Mouse (Mus musculus): Measurements from ENCODE around the gene Dbp. TPM values are rescaled to one million over a fixed set of nuclear protein-coding genes. Genes with fewer than 3 reads are reported as not detected.

Gene Dbp
- total RNA-seq, 2 experiments from 2014 or later = 3.3 to 5.9 TPM

- ATAC-seq (ENCODE audit: poor library complexity, severe bottlenecking) = no peak
These were observed 10.8 kb upstream of the Dbp start, which contains the start of gene Sec1 for GRCm38 (mm10) chr7:45693921-45694591. Sec1 (minus strand) TSS chr7:45694402.

GRCm38 (mm10) chr7:45695098-45695497, 9.8 kb upstream of the Dbp start:
- ATAC-seq (ENCODE audit: poor library complexity, severe bottlenecking) = no peak

GRCm38 (mm10) chr7:45697894-45698293, 7.0 kb upstream of the Dbp start:
- no peak for ATAC-seq (ENCODE audit: poor library complexity, severe bottlenecking)

DNA sequence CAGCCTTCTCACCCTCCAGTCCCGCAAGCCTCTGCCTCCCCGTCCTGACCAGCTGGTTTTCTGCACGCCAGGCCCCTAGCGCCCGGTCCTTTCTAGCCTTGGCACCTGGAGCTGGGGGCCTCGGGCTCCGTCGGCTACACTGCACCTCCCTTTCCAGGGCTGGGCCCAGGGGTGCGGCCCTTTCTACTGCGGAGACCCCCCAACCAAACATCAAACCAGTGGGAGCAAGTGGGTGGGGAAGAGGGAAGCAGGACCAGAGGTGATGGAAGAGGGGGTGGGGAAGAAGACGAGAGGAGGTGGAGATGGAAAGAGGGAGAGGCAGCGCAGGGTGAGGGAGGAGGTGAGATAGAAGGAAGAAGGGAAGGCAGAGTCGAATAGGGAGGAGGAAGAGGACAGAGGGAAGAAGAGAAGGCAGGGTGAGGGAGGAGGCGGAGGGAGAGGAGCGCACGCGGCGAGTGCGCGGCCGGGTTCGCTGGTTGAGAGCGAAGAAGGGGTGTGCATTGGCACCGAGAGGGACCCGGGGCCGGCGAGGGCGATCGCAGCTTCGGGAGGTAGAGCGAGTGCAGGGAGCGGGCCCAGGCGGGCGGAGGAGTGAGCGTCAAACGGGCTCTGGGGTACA, 5.3 kb upstream of the Dbp start, which contains the start of gene Car11:
Gene Car11, plus strand, starts transcription at position 321 of the 619 bp plus-strand sequence.
- ATAC-seq (ENCODE audit: poor library complexity, severe bottlenecking) = no peak

DNA sequence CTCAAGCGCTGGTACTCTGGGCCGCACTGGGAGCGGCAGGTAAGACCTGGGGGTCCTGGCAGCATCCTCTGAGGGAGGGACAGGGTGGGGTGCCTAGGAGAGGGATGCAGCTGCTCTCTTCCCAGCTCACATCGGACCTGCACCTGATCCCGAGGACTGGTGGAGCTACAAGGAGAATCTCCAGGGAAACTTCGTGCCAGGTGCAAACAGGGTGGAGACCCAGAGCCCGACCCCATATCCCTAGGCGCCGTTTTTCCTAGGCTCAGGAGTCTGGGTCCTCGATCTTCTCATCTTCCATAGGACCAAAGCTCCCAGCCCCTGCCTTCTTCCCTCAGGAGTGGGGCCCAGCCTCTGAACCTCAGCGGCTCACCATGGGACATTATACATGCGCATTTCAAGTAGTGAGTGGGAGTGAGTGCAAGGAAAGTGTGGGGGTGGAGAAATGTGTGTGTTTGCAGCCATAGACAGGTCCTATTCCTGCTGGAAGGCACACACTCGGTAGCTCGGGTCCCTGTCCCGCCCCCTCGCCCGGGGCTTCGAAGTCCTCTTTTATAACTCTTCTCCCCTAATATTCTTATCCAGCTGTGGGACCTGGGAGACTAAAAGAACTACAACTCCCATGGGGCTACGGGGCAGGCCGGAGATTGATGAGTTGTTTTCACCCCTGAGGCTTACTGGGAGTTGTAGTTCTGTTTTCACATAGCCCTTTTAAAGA, 4.4 kb upstream of the Dbp start:
- peak; percentile 36 for ATAC-seq (ENCODE audit: poor library complexity, severe bottlenecking)

DNA sequence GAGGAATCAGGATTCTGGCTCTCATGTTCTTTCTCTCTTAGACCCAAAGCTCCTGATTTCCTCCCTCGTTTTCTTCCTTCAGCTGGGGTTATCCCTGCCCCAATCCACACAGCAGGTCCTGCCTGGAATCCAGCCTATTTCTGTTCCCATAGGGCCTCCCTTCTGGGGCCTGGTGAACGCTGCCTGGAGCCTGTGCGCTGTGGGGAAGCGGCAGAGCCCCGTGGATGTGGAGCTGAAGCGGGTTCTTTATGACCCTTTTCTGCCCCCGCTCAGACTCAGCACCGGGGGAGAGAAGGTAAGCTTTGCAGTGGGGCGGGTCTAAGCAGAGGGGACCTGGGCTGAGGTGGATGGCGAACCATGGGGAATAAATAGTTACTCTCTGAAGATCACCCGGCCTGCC, 3.8 kb upstream of the Dbp start:
- ATAC-seq (ENCODE audit: poor library complexity, severe bottlenecking) = no peak

DNA sequence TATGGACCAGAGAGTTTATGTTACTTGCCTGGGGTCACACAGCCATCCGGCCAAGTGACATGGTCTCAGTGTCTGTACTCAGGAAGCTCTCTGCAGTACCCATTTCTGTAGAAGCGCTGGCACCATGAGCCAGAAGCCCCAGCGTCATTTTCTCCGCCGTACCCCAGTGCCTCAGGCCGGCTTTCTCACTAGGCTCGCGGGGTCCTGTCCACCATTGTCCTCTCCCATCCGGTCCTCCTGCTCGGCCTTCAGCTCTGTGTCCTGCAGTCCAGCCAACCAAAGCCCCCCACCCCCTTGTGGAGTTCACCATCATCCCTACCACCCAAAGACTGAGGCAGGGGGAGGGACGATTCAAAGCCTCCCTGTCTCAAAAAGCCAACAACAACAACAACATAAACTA, 3.3 kb upstream of the Dbp start:
- ATAC-seq (ENCODE audit: poor library complexity, severe bottlenecking) = no peak

GRCm38 (mm10) chr7:45702316-45702715, 2.6 kb upstream of the Dbp start:
- no peak for ATAC-seq (ENCODE audit: poor library complexity, severe bottlenecking)

- no peak for ATAC-seq (ENCODE audit: poor library complexity, severe bottlenecking)
These were observed 1.9 kb upstream of the Dbp start for GRCm38 (mm10) chr7:45702809-45703520.

GRCm38 (mm10) chr7:45703521-45704033, 1.3 kb upstream of the Dbp start:
- no peak for ATAC-seq (ENCODE audit: poor library complexity, severe bottlenecking)

- ATAC-seq (ENCODE audit: poor library complexity, severe bottlenecking) = no peak
These were observed 785 bp upstream of the Dbp start for GRCm38 (mm10) chr7:45704046-45704559.

DNA sequence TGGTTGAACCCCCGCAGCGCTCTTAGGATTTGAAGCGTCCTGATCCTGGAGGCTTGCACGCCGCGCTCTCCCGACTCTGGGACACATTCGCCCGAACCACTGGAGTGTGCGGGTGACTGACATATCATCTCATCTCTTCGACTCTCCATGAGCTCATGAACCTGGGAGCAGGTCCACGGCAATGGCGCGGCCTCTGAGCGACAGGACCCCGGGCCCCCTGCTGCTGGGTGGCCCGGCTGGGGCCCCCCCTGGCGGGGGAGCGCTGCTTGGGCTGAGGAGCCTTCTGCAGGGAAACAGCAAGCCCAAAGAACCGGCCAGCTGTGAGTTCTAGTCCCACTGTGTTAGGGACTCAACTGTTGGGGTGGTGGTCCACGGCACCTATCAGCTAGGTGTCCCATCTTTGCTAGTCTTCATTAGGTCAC, 566 bp downstream of the Dbp start:
- no peak for ATAC-seq (ENCODE audit: poor library complexity, severe bottlenecking)

GRCm38 (mm10) chr7:45705873-45706281, 989 bp downstream of the Dbp start:
- no peak for ATAC-seq (ENCODE audit: poor library complexity, severe bottlenecking)

DNA sequence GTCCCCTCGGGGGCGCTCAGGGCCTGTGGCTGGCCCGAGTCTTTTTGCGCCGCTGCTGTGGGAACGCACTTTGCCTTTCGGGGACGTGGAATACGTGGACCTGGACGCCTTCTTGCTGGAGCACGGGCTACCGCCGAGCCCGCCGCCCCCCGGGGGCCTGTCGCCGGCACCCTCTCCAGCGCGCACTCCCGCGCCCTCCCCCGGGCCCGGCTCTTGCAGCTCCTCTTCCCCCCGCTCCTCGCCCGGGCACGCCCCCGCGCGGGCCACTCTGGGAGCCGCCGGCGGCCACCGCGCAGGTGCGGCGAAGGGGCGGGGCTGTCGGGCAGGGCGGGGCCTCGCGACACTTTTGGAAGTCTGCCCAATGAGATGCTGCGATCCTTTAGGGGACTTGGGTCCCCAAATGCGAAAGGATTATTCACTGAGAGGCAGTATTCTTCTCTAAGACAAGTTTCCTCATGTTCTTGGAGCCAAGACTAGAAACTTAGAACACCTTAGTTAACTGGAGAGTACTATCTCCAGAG, 1.9 kb downstream of the Dbp start:
- peak; percentile 23 for ATAC-seq (ENCODE audit: poor library complexity, severe bottlenecking)

DNA sequence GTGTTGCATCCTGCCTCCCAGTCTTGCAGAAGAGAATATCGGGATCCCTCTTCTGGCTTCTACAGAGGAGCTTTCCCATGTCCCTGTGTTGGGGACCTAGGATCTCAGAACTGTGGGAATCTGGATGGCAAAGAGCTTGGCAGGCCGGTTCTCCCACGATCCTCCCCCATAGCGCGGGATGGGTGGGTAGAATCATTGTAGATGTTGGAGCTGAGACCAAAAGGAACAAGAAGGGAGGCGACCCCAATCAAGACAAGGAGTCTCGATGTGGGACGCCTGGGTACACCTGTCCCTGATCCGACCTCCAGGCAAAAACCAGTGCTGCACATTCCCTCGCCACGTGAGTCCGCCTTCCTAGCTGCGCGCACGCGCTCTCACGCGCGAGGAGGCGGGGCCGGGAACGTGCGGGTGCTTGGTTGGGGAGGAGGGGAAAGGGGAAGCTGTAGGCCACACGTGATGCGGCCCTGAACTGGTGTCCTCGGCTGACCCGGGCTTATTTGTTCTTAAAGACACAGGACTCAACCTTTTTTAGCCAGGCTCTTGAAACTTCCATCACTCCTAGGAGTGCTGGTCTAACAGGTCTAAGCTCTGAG, 2.6 kb downstream of the Dbp start:
- ATAC-seq (ENCODE audit: poor library complexity, severe bottlenecking) = peak; percentile 64

GRCm38 (mm10) chr7:45708221-45708761, 3.4 kb downstream of the Dbp start:
- ATAC-seq (ENCODE audit: poor library complexity, severe bottlenecking) = 0 out of 2 replicates have a peak, but pooled peaks have one; percentile 3

DNA sequence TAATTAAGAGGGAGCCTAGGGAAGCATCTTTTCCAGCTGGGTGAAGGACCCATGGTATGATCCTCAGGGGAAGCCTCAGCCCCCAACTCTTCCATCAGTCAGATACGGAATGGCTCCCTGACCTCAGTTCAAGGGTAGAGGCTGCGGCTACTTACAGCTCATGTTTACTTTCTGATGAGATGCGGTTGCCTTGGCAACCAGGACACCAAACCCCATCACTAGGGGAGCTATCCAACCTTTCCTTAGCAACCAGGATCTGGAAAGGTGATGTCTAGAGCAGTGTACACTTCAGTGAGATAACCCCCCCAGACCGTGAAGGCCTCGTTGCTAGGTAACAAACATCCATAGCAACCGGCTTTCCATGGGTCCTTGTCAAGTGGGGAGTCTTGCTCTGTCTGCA, 4.1 kb downstream of the Dbp start:
- ATAC-seq (ENCODE audit: poor library complexity, severe bottlenecking) = no peak

DNA sequence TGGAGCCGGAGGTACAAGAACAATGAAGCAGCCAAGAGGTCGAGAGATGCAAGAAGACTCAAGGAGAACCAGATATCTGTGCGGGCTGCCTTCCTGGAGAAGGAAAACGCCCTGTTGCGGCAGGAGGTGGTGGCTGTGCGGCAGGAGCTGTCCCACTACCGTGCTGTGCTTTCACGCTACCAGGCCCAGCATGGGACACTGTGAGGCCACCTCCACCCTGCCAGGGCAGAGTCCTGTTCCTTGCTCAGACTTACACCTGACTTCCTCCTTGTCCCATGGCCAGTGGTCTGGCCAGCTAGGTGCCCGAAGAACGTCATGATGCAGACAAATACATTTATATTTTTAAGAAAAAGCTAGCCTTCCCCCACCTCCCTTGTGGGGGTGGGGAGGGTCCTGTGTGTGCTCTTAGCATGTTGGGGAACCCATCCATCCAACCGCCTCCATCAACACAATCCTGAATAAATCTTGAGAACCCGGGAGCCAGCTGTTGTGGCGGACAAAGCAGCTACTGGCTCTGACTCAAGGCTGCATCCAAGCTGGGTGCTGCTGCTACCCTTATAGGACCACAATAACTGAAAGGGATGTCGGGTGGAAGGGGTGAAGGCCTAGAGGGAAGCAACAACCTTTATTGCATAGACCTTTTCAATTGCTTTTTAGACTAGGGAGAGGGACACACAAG, 4.9 kb downstream of the Dbp start:
- ATAC-seq (ENCODE audit: poor library complexity, severe bottlenecking) = no peak

DNA sequence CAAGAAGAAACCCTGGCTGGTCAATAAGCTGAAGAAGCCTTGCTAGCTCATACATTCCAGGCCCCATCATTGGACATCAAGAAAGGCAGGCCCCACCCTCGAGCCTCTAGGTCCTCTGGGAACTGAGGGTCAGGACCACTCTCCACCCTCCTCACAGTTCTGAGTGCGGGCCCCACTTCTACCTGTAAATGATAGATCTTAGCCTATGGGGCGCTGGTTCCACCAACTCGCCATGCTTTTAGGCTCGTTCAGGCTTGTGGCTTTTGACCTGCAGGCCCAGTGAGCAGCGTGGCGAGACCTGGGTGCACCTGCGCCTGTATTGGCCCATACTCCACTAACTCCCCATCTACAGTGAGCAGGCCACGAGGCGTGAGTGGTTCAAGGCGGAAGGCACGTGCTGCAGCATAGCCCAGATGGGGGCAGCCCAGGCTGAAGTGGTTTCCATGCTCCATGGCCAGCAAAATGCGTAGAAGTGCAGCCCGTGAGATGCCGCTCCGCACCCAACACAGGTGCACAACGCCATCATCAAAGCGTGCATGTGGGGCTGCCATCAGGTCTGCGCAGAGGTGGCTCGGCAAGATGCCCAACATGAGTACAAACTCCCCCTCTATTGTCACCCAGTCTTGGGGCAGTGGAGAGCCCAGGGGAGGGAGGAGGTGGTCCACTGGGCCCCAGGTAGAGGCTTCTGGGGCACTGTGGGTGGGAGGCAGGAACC, 5.7 kb downstream of the Dbp start:
- ATAC-seq (ENCODE audit: poor library complexity, severe bottlenecking) = no peak
